Mouse (Mus musculus): ENCODE results near the gene Gm16381. TPM values are rescaled to one million over a fixed set of nuclear protein-coding genes. Genes with fewer than 3 reads are reported as not detected.
"Not testable (repeated sequence)": the region's sequence is repeated elsewhere in the genome, so short reads cannot be mapped to it uniquely, and the experiment has no call there.

The Gm16381 gene
- polyA plus RNA-seq (2012; rRNA removed), result not detected in 2 replicates

- DNase-seq (ENCODE audit: low read depth), result not testable (repeated sequence)
These were observed at the start of gene Gm16381 for GRCm38 (mm10) chr12:87644520-87644919. TSS of gene Gm16381 (minus strand) at chr12:87644620.

- DNase-seq (ENCODE audit: low read depth), result not testable (repeated sequence)
These were observed 8.7 kb upstream of the Gm16381 start for GRCm38 (mm10) chr12:87652916-87653703.

- not testable (repeated sequence) for DNase-seq (ENCODE audit: low read depth)
These were observed 25.9 kb downstream of the Gm16381 start, which contains the start of gene Gm4027 for GRCm38 (mm10) chr12:87618569-87618968. TSS of gene Gm4027 (plus strand) at chr12:87618869.

DNA sequence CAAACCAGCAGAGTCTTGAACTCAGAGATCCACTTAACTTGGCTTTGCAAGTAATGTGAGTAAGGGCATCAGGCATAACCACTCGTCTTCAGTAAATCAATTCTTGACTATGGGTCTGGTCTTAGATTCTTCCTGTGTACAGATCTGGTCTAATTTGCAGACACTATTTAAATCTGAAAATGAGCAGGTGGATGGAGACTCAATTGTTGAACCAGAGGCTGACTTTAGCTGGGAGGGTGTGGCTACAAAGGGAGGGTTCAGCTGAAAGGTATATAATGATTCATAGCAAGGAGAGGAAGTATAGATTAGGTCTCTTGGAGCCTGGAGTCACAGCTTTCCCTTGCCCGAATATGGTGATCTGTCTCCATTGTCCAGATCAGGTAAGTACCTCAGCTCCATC lies 42.0 kb downstream of the Gm16381 start, which contains the start of gene Oog1:
Oog1 (plus strand) TSS at position 301 of the 400 bp plus-strand sequence.
- not testable (repeated sequence) for DNase-seq (ENCODE audit: low read depth)

DNA sequence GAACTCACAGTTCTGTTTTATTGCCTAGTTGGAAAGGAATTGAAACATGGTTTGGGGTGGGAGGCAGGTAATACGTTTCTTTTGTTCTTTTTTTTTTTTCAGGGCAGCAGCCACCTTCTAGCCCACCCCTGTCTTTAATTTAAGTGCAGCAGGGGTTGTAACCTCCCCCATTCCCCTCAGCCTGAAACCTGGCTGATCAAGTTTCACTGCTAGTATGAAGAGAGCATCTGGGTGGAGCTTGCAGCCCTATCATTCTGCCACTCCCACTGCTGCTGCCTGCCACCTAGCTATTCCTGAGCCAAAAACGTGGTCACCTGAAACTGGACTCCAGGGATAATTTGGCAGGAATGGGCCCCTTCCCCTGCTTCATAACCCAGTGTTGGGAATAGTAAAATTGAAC lies 43.0 kb downstream of the Gm16381 start:
- not testable (repeated sequence) for DNase-seq (ENCODE audit: low read depth)

Other genes starting within 250 kb of the Gm16381 start
- gene Slirp, start 200.7 kb downstream of the Gm16381 start, polyA plus RNA-seq (2012; rRNA removed), result 27.8 and 35.7 TPM in 2 replicates
- 12.8 and 16.5 TPM in 2 replicates for gene Alkbh1, start 200.6 kb downstream of the Gm16381 start, polyA plus RNA-seq (2012; rRNA removed)
- gene Snw1, start 172.3 kb downstream of the Gm16381 start, polyA plus RNA-seq (2012; rRNA removed), result 10.7 and 11.3 TPM in 2 replicates
- not detected in 2 replicates for gene Gm5788, start 149.9 kb downstream of the Gm16381 start, polyA plus RNA-seq (2012; rRNA removed)
- gene Gm8300, start 130.3 kb downstream of the Gm16381 start, polyA plus RNA-seq (2012; rRNA removed), result 0.05 and 0.14 TPM in 2 replicates
- not detected in 2 replicates for gene Oog1, start 41.9 kb downstream of the Gm16381 start, polyA plus RNA-seq (2012; rRNA removed)
- gene Gm4027, start 25.8 kb downstream of the Gm16381 start, polyA plus RNA-seq (2012; rRNA removed), result not detected in 2 replicates
- not detected in 2 replicates for gene Gm21319, start 131.1 kb upstream of the Gm16381 start, polyA plus RNA-seq (2012; rRNA removed)
- gene Gm21936, start 150.9 kb upstream of the Gm16381 start, polyA plus RNA-seq (2012; rRNA removed), result not detected in 2 replicates
- gene BB287469, start 172.0 kb upstream of the Gm16381 start, polyA plus RNA-seq (2012; rRNA removed), result not detected in 2 replicates
- gene Gm2001, start 197.7 kb upstream of the Gm16381 start, polyA plus RNA-seq (2012; rRNA removed), result not detected in 2 replicates
- not detected in 2 replicates for gene Gm2016, start 229.5 kb upstream of the Gm16381 start, polyA plus RNA-seq (2012; rRNA removed)